Mouse (Mus musculus) neural tube, embryonic 13.5 days (tissue): ENCODE results near the gene Tead1. TPM values are rescaled to one million over a fixed set of nuclear protein-coding genes. Genes with fewer than 3 reads are reported as not detected.
"Not testable (repeated sequence)": the region's sequence is repeated elsewhere in the genome, so short reads cannot be mapped to it uniquely, and the experiment has no call there.

Source experiments
- ATAC-seq: fragments of 200-750 bp; cut with Nextera tagmentation; 2 replicates; pipeline ENCODE4 v1.8.0; 2017; ENCODE audit warnings: low read depth, mild to moderate bottlenecking, moderate TSS enrichment, moderate library complexity
- H3K27ac ChIP-seq: fragments of 300-500 bp; sonication (generic); replicated peaks from 2 replicates; pipeline ENCODE4 v1.5.1; 2015; ENCODE audit warnings: moderate library complexity, mild to moderate bottlenecking, inconsistent platforms
- H3K27me3 ChIP-seq: fragments of 300-500 bp; sonication (generic); 2 replicates; pipeline ENCODE4 v1.6.1; 2015; ENCODE audit warnings: mild to moderate bottlenecking, inconsistent platforms
- H3K36me3 ChIP-seq: fragments of 300-500 bp; sonication (generic); 2 replicates; pipeline ENCODE4 v1.6.1; 2015; ENCODE audit warnings: mild to moderate bottlenecking, inconsistent platforms
- H3K4me1 ChIP-seq: fragments of 300-500 bp; sonication (generic); replicated peaks from 2 replicates; pipeline ENCODE4 v1.6.1; 2015; ENCODE audit warnings: inconsistent platforms
- H3K4me2 ChIP-seq: fragments of 300-500 bp; sonication (generic); 2 replicates; pipeline ENCODE4 v1.6.1; 2015; ENCODE audit warnings: inconsistent platforms, mild to moderate bottlenecking, moderate library complexity
- H3K4me3 ChIP-seq: fragments of 300-500 bp; sonication (generic); 2 replicates; pipeline ENCODE4 v1.5.1; 2015; ENCODE audit warnings: mild to moderate bottlenecking, inconsistent platforms
- H3K9ac ChIP-seq: fragments of 300-500 bp; sonication (generic); 2 replicates; pipeline ENCODE4 v1.6.1; 2015; ENCODE audit warnings: moderate library complexity, mild to moderate bottlenecking, inconsistent platforms
- H3K9me3 ChIP-seq: fragments of 300-500 bp; sonication (generic); 2 replicates; pipeline ENCODE4 v1.6.1; 2016; ENCODE audit warnings: inconsistent platforms
- WGBS: fragments of 180-500 bp; shearing (Covaris S2); methylation state at CpG from one replicate; pipeline ENCODE4 v1.1.7; 2015; 5-methylcytosine and 5-hydroxymethylcytosine counted together
- polyA plus RNA-seq: library from polyadenylated mRNA; unstranded; fragments of >200 nt; fragmentation: Nextera tagmentation; extraction: Ambion mirVana; gene quantifications from 2 replicates; pipeline ENCODE4 v1.2.1, GENCODE M21; 2015

Gene Tead1
- polyA plus RNA-seq, 1 experiment from 2014 or later = 18.5 TPM

GRCm38 (mm10) chr7:112918279-112918991 is 239.3 kb downstream of the Tead1 start:
- Histone ChIP-seq H3K4me2 (peak overlapping the region; percentile 6; the same call in 1 of the 2 replicates), H3K4me3 (no peak overlapping the region), H3K9ac (peak overlapping the region; percentile 13), H3K9me3 (no peaks in the 10 kb centered on the region), H3K27ac (peak overlapping the region; percentile 9; the same call in 1 of the 2 replicates), H3K27me3 (no peaks in the 10 kb centered on the region), H3K4me1 (peaks cover 9% of the 10 kb centered on the region), H3K36me3 (no peaks in the 10 kb centered on the region)
- ATAC-seq = 0 out of 2 replicates have a peak, but pooled peaks have one; percentile 32
- WGBS = 52% methylated on average over 22 of the region's 22 CpGs

- no peaks in the 10 kb centered on the region for H3K9me3 ChIP-seq
- ATAC-seq = no peak
- no peak overlapping the region for H3K4me3 ChIP-seq
- H3K4me2 ChIP-seq = no peak overlapping the region
- H3K27me3 ChIP-seq = no peaks in the 10 kb centered on the region
- H3K4me1 ChIP-seq = peaks cover 16% of the 10 kb centered on the region
- no peak overlapping the region for H3K9ac ChIP-seq
- no peaks in the 10 kb centered on the region for H3K36me3 ChIP-seq
- 3% methylated on average over 4 of the region's 4 CpGs for WGBS
- H3K27ac ChIP-seq = no peak overlapping the region
Measured at GRCm38 (mm10) chr7:112919845-112920244, 240.7 kb downstream of the Tead1 start.

DNA sequence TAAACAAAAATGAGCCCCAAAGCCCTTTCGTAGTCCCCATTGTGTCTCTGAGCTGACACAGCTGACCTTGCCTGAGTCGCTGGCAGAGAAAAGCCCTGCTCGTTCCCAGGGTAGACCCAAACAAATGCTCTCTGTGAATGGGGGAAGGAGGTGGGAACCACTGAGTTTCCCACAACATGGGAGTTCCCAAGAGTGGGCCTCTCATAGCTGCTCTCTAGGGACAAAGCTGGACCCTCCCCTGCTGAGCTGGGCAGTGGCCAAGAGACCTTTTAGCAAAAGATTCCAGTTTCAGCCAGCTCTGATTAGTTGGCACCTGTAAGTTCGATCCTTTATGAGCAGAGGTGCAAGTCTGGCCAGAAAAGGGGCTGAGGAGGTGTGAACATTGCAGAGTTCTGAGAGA is 243.7 kb downstream of the Tead1 start:
- Histone ChIP-seq H3K36me3 (no peaks in the 10 kb centered on the region), H3K27ac (no peak overlapping the region), H3K4me1 (peaks cover 23% of the 10 kb centered on the region), H3K4me2 (no peak overlapping the region), H3K9ac (no peak overlapping the region), H3K9me3 (no peaks in the 10 kb centered on the region), H3K27me3 (no peaks in the 10 kb centered on the region), H3K4me3 (no peak overlapping the region)
- WGBS = 40% methylated on average over 4 of the region's 4 CpGs
- no peak for ATAC-seq

GRCm38 (mm10) chr7:112923712-112924111 is 244.6 kb downstream of the Tead1 start:
- no peaks in the 10 kb centered on the region for H3K27me3 ChIP-seq
- H3K27ac ChIP-seq = no peak overlapping the region
- H3K4me3 ChIP-seq = no peak overlapping the region
- no peak for ATAC-seq
- H3K4me2 ChIP-seq = no peak overlapping the region
- H3K36me3 ChIP-seq = no peaks in the 10 kb centered on the region
- WGBS = 82% methylated on average over 3 of the region's 3 CpGs
- H3K9ac ChIP-seq = no peak overlapping the region
- peaks cover 23% of the 10 kb centered on the region for H3K4me1 ChIP-seq
- H3K9me3 ChIP-seq = no peaks in the 10 kb centered on the region

GRCm38 (mm10) chr7:112930669-112931068 is 251.6 kb downstream of the Tead1 start:
- Histone ChIP-seq H3K27me3 (no peaks in the 10 kb centered on the region), H3K4me2 (no peak overlapping the region), H3K9me3 (no peaks in the 10 kb centered on the region), H3K27ac (no peak overlapping the region), H3K36me3 (no peaks in the 10 kb centered on the region), H3K4me3 (no peak overlapping the region), H3K9ac (no peak overlapping the region), H3K4me1 (peaks cover 10% of the 10 kb centered on the region)
- 31% methylated on average over 7 of the region's 7 CpGs for WGBS
- no peak for ATAC-seq

DNA sequence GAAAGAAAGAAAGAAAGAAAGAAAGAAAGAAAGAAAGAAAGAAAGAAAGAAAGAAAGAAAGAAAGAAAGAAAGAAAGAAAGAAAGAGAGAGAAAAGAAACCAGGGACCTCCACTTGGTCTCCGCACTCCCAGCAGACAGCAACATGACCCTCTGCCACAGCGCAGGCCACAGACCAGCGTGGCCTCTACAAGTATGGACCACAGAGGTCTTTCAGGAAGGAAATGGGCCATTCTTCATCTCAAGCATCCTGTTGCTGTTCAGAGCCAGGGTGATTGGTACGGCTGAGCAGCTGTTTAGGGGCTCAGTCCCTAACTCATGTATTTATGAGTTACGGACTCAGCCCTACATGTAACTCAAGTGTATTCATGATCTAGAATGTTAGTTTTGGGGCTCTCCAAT is 256.8 kb downstream of the Tead1 start:
- H3K4me3 ChIP-seq, H3K4me1 ChIP-seq, H3K27me3 ChIP-seq, ATAC-seq, H3K9me3 ChIP-seq, H3K36me3 ChIP-seq, H3K27ac ChIP-seq, H3K4me2 ChIP-seq, H3K9ac ChIP-seq: not testable (repeated sequence)
- 88% methylated on average over 5 of the region's 5 CpGs for WGBS

DNA sequence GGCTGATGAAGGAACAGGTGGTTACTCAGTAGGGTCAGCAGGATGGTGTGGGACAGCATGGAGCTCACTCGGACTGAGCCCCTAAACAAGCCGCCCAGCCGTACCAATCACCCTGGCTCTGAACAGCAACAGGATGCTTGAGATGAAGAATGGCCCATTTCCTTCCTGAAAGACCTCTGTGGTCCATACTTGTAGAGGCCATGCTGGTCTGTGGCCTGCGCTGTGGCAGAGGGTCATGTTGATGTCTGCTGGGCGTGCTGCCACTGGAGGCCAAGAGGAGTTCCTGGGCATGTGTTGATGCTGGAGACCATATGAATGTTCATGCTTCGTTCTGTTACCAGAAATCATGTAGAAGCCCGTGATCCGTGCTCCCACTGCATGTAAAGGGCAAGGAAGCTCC is 258.0 kb downstream of the Tead1 start:
- 90% methylated on average over 8 of the region's 8 CpGs for WGBS
- no peak for ATAC-seq
- Histone ChIP-seq H3K4me3 (no peak overlapping the region), H3K27me3 (no peaks in the 10 kb centered on the region), H3K27ac (no peak overlapping the region), H3K9me3 (no peaks in the 10 kb centered on the region), H3K4me2 (no peak overlapping the region), H3K4me1 (no peaks in the 10 kb centered on the region), H3K9ac (no peak overlapping the region), H3K36me3 (no peaks in the 10 kb centered on the region)

GRCm38 (mm10) chr7:112938959-112939358 is 259.8 kb downstream of the Tead1 start:
- Histone ChIP-seq H3K9ac (no peak overlapping the region), H3K4me3 (no peak overlapping the region), H3K27ac (no peak overlapping the region), H3K9me3 (no peaks in the 10 kb centered on the region), H3K36me3 (no peaks in the 10 kb centered on the region), H3K27me3 (no peaks in the 10 kb centered on the region), H3K4me1 (no peaks in the 10 kb centered on the region), H3K4me2 (no peak overlapping the region)
- 16% methylated on average over 5 of the region's 5 CpGs for WGBS
- no peak for ATAC-seq

DNA sequence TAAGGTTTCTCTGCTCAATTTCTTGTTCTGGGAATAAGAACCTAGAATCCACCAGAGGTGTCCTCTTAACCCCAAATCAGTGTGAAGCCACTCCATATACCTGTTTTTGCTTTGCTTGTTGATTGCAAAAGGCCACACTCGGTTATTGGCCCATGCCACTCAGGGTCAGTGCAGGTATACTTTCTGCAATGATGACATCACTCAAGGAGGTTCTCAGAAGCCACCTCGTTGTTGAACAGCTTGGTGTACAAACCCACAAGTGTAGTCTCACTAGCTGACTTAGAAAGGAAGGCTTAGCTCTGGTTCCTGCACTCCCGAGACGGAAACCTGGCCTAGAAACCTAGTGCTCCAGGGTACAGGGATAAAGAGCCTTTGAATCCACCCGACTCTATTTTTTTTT is 263.4 kb downstream of the Tead1 start:
- H3K9me3 ChIP-seq = no peaks in the 10 kb centered on the region
- 76% methylated on average over 5 of the region's 5 CpGs for WGBS
- no peaks in the 10 kb centered on the region for H3K4me1 ChIP-seq
- H3K27ac ChIP-seq = no peak overlapping the region
- no peaks in the 10 kb centered on the region for H3K27me3 ChIP-seq
- H3K36me3 ChIP-seq = no peaks in the 10 kb centered on the region
- no peak overlapping the region for H3K4me2 ChIP-seq
- no peak for ATAC-seq
- H3K4me3 ChIP-seq = no peak overlapping the region
- no peak overlapping the region for H3K9ac ChIP-seq

- no peak for ATAC-seq
- H3K27me3 ChIP-seq = no peaks in the 10 kb centered on the region
- H3K9me3 ChIP-seq = no peaks in the 10 kb centered on the region
- 93% methylated on average over 1 of the region's 1 CpGs for WGBS
- H3K4me3 ChIP-seq = no peak overlapping the region
- H3K27ac ChIP-seq = no peak overlapping the region
- H3K4me1 ChIP-seq = no peaks in the 10 kb centered on the region
- no peak overlapping the region for H3K9ac ChIP-seq
- H3K4me2 ChIP-seq = no peak overlapping the region
- H3K36me3 ChIP-seq = no peaks in the 10 kb centered on the region
Measured at GRCm38 (mm10) chr7:112943056-112943455, 263.9 kb downstream of the Tead1 start.

DNA sequence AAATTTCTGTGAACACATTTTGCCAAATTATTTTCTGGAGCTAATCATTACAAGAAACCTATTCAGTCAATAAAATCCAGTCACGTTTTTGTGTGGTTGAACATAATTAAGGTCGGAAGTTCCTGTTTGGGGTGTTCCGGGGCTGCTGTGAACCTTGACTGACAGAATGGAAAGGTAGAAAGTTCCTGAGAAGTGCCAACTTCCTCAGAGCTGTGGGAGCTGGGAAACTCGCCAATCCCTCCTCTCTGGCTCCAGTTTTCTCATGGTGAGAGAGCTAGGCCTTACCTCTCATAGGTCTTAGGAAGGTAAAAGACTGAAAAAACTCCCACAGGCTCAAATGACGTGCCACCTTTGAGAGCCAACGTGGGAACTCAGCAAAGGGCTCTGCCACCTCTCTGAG is 267.6 kb downstream of the Tead1 start:
- 69% methylated on average over 6 of the region's 6 CpGs for WGBS
- no peaks in the 10 kb centered on the region for H3K9me3 ChIP-seq

DNA sequence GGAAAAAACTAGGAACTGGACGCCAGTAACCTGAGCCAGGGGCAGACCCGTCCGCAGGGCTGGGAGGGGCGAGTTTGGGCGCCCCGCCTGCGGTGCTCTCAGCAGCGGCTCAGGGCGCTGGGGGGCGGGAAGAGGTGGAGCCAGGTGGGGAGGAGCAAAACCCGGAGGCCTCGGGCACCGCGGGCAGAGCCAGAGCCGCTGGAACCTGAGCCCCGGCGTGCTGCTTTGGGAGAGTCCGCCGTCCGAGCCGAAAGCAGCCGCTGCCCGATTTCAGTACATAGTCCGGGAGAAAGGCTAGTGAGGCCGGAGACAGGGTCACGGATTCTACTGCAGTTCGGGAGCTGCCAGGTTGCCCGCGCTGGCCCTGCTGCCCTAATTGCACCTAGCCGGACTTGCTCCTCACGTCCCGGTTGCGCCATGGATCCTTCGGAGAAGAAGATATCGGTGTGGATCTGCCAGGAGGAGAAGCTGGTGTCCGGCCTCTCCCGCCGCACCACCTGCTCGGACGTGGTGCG is 274.7 kb downstream of the Tead1 start, which contains the start of gene Rassf10:
Rassf10 (plus strand) TSS at position 186 of the 515 bp plus-strand sequence.
- peak; percentile 67 for ATAC-seq
- Histone ChIP-seq H3K9ac (peak within 1 kb of the TSS; percentile 68), H3K27me3 (peaks cover 68% of the 10 kb centered on the region), H3K4me2 (peak within 1 kb of the TSS; percentile 82), H3K4me3 (peak within 1 kb of the TSS; percentile 52), H3K4me1 (peaks cover 25% of the 10 kb centered on the region), H3K27ac (no peak within 1 kb of the TSS), H3K36me3 (no peaks in the 10 kb centered on the region), H3K9me3 (no peaks in the 10 kb centered on the region)
- 1% methylated on average over 33 of the region's 41 CpGs for WGBS

More for the DNA sequence above, 267.6 kb downstream of the Tead1 start:
- Histone ChIP-seq H3K36me3 (no peaks in the 10 kb centered on the region), H3K4me2 (no peak overlapping the region), H3K27ac (no peak overlapping the region), H3K27me3 (0 out of 2 replicates have a peak, but pooled peaks cover 10% of the 10 kb centered on the region), H3K4me1 (no peaks in the 10 kb centered on the region), H3K4me3 (no peak overlapping the region), H3K9ac (no peak overlapping the region)
- ATAC-seq = no peak
